Mouse (Mus musculus) lung, postnatal 0 days (tissue): ENCODE data around the gene Gfra1. TPM values are rescaled to one million over a fixed set of nuclear protein-coding genes. Genes with fewer than 3 reads are reported as not detected.

Experiments used
- ATAC-seq: fragments of 200-750 bp; cut with Nextera tagmentation; 2 replicates; pipeline ENCODE4 v1.8.0; 2017; ENCODE audit warnings: moderate library complexity
- DNase-seq: peaks from one replicate; pipeline ENCODE4 v3.0.0-alpha.2; 2016; ENCODE audit warnings: low spot score
- H3K27ac ChIP-seq: fragments of 300-500 bp; sonication (generic); 2 replicates; pipeline ENCODE4 v1.5.1; 2014; ENCODE audit warnings: antibody characterized with exemption, mild to moderate bottlenecking, low read length, mixed read lengths
- H3K27me3 ChIP-seq: fragments of 300-500 bp; sonication (generic); replicated peaks from 2 replicates; pipeline ENCODE4 v1.6.1; 2014; ENCODE audit warnings: low read length, mixed read lengths; ENCODE audit not compliant: insufficient read depth
- H3K36me3 ChIP-seq: fragments of 300-500 bp; sonication (generic); 2 replicates; pipeline ENCODE4 v1.6.1; 2014; ENCODE audit warnings: low read length, mixed read lengths; ENCODE audit not compliant: insufficient read depth
- H3K4me1 ChIP-seq: fragments of 300-500 bp; sonication (generic); 2 replicates; pipeline ENCODE4 v1.6.1; 2014; ENCODE audit warnings: antibody characterized with exemption, low read depth, low read length, mixed read lengths; ENCODE audit not compliant: insufficient read depth
- H3K4me2 ChIP-seq: fragments of 300-500 bp; sonication (generic); replicated peaks from 2 replicates; pipeline ENCODE4 v1.6.1; 2014; ENCODE audit warnings: low read depth, mild to moderate bottlenecking, low read length, moderate library complexity, mixed read lengths
- H3K4me3 ChIP-seq: fragments of 300-500 bp; sonication (generic); 2 replicates; pipeline ENCODE4 v1.5.1; 2014; ENCODE audit warnings: low read depth, low read length
- H3K9ac ChIP-seq: fragments of 300-500 bp; sonication (generic); replicated peaks from 2 replicates; pipeline ENCODE4 v1.6.1; 2014; ENCODE audit warnings: low read depth, mild to moderate bottlenecking
- H3K9me3 ChIP-seq: fragments of 300-500 bp; sonication (generic); 2 replicates; pipeline ENCODE4 v1.6.1; 2016; ENCODE audit warnings: low read length, mixed read lengths
- CTCF ChIP-seq: IDR thresholded peaks from 2 replicates; pipeline ENCODE4 v1.5.1; 2016; ENCODE audit warnings: antibody characterized with exemption, mild to moderate bottlenecking
- EP300 ChIP-seq: IDR thresholded peaks from 2 replicates; pipeline ENCODE4 v1.6.1; 2016; ENCODE audit warnings: antibody characterized with exemption, mild to moderate bottlenecking, control low read depth
- WGBS: fragments of 180-500 bp; shearing (Covaris S2); extraction: QIAGEN DNeasy Blood & Tissue Kit; methylation state at CpG from one replicate; pipeline ENCODE4 v1.1.7; 2014; 5-methylcytosine and 5-hydroxymethylcytosine counted together
- polyA plus RNA-seq: library from polyadenylated mRNA; unstranded; fragments of >200 nt; fragmentation: Nextera tagmentation; extraction: Ambion mirVana; gene quantifications from 2 replicates; pipeline ENCODE4 v1.2.1, GENCODE M21; 2015

The Gfra1 gene
- polyA plus RNA-seq, 1 experiment from 2014 or later: 6.2 TPM

DNA sequence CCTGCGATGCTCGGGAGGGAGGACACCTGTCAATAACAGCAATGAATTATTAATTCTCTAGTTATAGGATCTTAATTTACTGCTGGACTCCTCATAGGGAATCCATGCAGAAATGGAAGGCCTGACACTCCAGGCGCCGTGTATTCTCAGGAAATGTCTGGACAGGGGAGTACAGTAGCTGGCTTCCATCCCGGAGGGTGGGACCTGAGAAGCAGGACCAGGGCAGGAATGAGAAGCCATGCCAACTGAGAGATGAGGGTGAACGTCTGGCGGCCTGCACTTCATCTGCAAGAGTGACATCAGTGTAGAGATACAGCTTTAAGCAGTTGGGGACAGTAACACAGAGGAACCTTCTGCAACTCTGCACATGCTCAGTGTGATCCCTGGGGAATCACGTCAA lies 115.5 kb downstream of the Gfra1 start:
- ATAC-seq (no peak), DNase-seq (no peak)
- Histone ChIP-seq H3K9me3 (no peaks in the 10 kb centered on the region), H3K4me3 (no peak overlapping the region), H3K4me2 (no peak overlapping the region), H3K27me3 (no peaks in the 10 kb centered on the region), H3K9ac (no peak overlapping the region), H3K27ac (no peak overlapping the region), H3K4me1 (no peaks in the 10 kb centered on the region), H3K36me3 (no peaks in the 10 kb centered on the region)
- TF ChIP-seq EP300 (no peak), CTCF (no peak)
- 80% methylated on average over 8 of the region's 8 CpGs for WGBS

DNA sequence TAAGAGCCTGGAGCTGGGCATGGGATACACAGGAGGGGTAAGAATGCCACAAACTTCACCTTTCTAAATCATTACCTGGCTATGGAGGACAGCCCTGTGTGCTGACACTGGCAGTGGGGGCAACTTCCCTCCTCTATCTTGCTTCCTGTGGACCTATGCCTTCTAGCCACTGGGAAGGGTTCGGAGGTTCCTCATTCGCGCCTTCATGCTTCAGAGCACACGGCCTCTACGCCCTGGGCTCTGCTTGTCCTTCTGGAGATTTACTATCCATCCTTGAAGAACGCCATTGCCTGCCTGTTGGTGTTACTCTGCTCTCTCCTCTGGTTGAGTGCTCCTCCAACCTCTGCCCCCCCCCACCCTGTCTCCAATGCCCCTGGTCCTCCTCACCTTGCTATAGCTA lies 118.9 kb downstream of the Gfra1 start:
- H3K4me1 ChIP-seq: no peaks in the 10 kb centered on the region
- 82% methylated on average over 6 of the region's 6 CpGs for WGBS
- TF ChIP-seq CTCF (no peak), EP300 (no peak)
- no peak overlapping the region for H3K4me2 ChIP-seq
- H3K4me3 ChIP-seq: no peak overlapping the region
- DNase-seq (no peak), ATAC-seq (no peak)
- no peak overlapping the region for H3K27ac ChIP-seq
- H3K9me3 ChIP-seq: no peaks in the 10 kb centered on the region
- no peaks in the 10 kb centered on the region for H3K27me3 ChIP-seq
- no peak overlapping the region for H3K9ac ChIP-seq
- no peaks in the 10 kb centered on the region for H3K36me3 ChIP-seq

DNA sequence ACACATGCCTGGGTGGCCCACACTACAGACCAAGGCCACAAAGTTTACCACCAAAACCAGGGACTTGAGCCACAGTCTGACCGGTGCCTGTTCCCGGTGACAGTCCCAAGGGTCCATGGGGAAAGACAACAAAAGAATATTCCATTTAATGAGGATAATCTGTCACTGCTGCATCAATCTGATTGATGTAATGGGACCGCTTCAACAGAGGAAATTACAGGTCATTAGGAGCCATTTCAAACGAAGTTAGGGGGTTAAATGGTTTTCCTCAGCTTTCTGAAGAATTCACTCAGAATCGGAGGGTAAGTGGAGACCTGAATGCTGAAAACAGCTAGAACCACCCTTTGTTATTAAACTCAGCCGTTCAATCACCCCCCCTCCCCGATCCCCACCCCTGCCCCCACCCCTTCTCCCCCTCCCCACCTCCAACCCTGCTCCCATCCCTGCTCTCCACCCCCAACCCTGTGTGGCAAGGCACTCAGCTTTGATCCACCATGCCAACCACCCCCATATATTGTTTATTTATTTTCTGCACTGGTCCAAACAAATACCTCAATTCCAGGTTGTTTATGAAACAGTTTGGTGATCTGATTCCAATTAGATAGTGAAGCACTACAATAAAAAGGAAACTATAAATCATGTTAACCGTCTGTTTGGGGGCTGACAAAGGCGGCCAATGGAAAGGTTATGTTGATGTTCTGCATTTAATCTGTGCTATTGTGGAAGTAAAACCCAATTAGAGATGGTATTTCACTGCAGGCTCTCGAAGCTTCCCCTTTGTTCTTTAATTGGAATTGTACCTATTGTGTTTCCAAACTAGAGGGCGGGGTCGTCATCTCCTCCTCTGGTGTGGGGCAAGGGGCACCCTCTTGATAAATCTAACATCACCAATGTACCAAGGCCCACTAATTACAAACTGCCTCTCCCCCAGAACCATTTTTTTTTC lies 119.9 kb downstream of the Gfra1 start:
- Histone ChIP-seq H3K9me3 (no peaks in the 10 kb centered on the region), H3K27me3 (no peaks in the 10 kb centered on the region), H3K4me1 (no peaks in the 10 kb centered on the region), H3K9ac (no peak overlapping the region), H3K4me2 (no peak overlapping the region), H3K4me3 (no peak overlapping the region), H3K36me3 (no peaks in the 10 kb centered on the region), H3K27ac (no peak overlapping the region)
- DNase-seq: no peak
- no peak for TF ChIP-seq EP300
- no peak for TF ChIP-seq CTCF
- WGBS: 55% methylated on average over 12 of the region's 12 CpGs
- ATAC-seq: no peak

DNA sequence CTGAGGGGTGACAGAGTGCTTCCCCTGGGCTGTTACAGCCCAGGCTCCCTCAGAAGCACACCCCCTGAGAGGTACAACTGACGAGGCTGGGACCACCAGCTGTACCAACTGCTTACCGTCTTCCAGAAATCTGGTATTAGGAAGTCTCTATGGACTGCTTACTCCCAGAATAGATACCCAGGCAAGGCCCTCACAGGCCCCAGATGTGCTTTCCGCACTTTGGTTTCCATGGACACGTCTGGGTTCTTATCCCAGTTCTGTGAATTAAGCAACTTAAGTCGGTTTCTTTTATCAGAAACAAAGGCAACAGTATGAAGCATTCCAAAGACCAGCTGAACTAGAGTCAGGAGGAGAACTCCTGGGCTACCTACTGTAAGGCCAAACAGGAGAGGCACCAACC lies 126.4 kb downstream of the Gfra1 start:
- TF ChIP-seq CTCF (no peak), EP300 (no peak)
- no peak for ATAC-seq
- Histone ChIP-seq H3K9ac (no peak overlapping the region), H3K4me3 (no peak overlapping the region), H3K27ac (no peak overlapping the region), H3K9me3 (no peaks in the 10 kb centered on the region), H3K4me2 (no peak overlapping the region), H3K4me1 (no peaks in the 10 kb centered on the region), H3K27me3 (no peaks in the 10 kb centered on the region), H3K36me3 (no peaks in the 10 kb centered on the region)
- no peak for DNase-seq
- 49% methylated on average over 5 of the region's 5 CpGs for WGBS

DNA sequence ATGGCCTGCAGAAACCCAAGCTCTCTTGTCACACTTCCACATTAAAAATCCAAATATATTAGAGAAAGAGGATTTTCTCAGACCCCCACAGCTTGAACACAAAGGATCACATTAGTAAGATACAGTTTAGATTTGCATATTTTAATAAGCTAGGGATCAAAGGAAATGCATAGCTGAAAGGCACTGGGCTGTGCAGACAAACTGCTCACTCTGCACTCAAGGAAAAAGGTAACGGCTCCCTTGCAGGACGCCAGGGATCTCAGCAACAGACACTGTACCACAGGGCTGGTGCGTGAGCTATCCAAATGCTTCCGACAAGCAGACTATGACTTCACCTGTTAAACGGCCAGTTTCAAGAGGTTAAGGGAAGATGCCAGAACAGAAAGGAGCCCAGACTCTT lies 127.7 kb downstream of the Gfra1 start:
- WGBS: 48% methylated on average over 5 of the region's 5 CpGs
- H3K27me3 ChIP-seq: no peaks in the 10 kb centered on the region
- no peak overlapping the region for H3K9ac ChIP-seq
- TF ChIP-seq EP300: no peak
- no peak for TF ChIP-seq CTCF
- no peak overlapping the region for H3K4me3 ChIP-seq
- no peaks in the 10 kb centered on the region for H3K36me3 ChIP-seq
- no peaks in the 10 kb centered on the region for H3K9me3 ChIP-seq
- no peak overlapping the region for H3K27ac ChIP-seq
- no peak overlapping the region for H3K4me2 ChIP-seq
- no peaks in the 10 kb centered on the region for H3K4me1 ChIP-seq
- DNase-seq (no peak), ATAC-seq (no peak)

DNA sequence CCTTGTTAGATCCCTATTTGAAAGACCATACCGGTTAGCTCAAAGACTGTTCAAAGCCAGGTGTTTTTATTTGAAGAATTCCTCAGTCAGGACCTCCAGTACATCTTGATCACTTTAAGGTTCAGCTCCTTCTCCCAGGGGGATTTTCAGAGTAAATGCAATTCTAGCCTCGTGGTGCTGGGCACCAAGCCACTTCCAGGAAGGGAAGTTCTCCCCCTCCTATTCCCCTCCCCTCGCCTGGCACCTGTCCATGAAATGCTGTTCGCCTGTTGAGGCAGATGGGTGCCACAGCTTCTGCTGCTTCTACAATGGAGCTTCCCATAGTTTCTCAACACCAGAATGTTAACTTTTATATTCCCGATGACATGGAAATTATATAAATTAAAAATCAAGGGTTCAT lies 139.2 kb downstream of the Gfra1 start:
- no peak for DNase-seq
- 56% methylated on average over 5 of the region's 5 CpGs for WGBS
- H3K27ac ChIP-seq: no peak overlapping the region
- H3K4me2 ChIP-seq: no peak overlapping the region
- 0 out of 2 replicates have a peak, but pooled peaks cover 6% of the 10 kb centered on the region for H3K9me3 ChIP-seq
- H3K27me3 ChIP-seq: no peaks in the 10 kb centered on the region
- ATAC-seq: no peak
- H3K9ac ChIP-seq: no peak overlapping the region
- no peaks in the 10 kb centered on the region for H3K36me3 ChIP-seq
- no peak overlapping the region for H3K4me3 ChIP-seq
- TF ChIP-seq EP300: no peak
- TF ChIP-seq CTCF: no peak
- no peaks in the 10 kb centered on the region for H3K4me1 ChIP-seq
